Mouse (Mus musculus): Measurements from ENCODE around the gene Rbm42. TPM values are rescaled to one million over a fixed set of nuclear protein-coding genes. Genes with fewer than 3 reads are reported as not detected.

Gene Rbm42
- total RNA-seq (2022): 10 to 100 TPM; 35.6 to 41.1 (median 38.5) TPM

- peak; percentile 98 for DNase-seq (ENCODE audit: low spot score in 2 of 2)
These were observed at the start of gene Rbm42 for GRCm38 (mm10) chr7:30649591-30650540. Rbm42 (minus strand) TSS chr7:30650317.

DNA sequence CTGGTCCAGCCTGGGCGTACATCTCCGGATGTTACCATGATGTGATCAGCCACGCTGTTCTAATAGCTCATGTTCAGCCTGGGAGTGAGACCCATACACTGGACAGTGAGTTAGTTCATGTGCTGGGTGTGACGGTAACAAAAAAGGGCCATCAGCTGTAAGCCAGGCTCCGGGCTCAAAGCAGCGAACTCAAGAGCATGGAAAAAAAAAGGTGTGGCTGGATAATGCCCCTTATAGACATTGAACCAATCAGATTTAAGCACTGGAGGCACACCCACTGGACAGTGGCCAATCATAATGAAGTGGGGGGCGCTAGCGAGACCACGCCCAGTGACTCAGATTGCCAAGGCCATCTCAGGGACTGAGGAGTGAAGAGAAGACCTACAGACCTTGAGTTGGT lies 48.5 kb upstream of the Rbm42 start, which contains the start of gene 2200002J24Rik:
Gene 2200002J24Rik (plus strand): TSS at position 338 of the 400 bp plus-strand sequence.
- DNase-seq (ENCODE audit: low spot score in 2 of 2): no peak

DNA sequence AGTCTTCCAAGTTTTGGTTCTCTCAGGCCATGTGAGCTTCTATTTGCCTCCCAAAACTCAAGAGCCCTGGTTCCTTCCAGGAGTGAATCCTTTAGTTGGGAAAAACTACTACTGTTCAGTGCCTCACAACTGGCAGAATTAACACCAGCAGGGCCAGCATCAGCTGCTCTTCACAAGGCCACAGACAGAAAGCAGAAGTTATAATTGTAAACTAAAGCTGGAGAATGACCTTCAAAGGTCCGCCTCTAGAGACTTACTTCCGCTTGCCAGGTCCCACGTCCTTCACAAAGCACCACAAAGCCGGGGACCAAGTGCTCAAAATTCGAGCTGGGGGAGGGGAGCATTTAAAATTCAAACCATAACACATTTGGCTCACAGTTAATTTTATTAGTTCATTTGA lies 48.0 kb upstream of the Rbm42 start:
- no peak for DNase-seq (ENCODE audit: low spot score in 2 of 2)

GRCm38 (mm10) chr7:30688325-30688724 lies 38.2 kb upstream of the Rbm42 start:
- DNase-seq (ENCODE audit: low spot score in 2 of 2): no peak

GRCm38 (mm10) chr7:30683425-30683824 lies 33.3 kb upstream of the Rbm42 start:
- DNase-seq (ENCODE audit: low spot score in 2 of 2): no peak

DNA sequence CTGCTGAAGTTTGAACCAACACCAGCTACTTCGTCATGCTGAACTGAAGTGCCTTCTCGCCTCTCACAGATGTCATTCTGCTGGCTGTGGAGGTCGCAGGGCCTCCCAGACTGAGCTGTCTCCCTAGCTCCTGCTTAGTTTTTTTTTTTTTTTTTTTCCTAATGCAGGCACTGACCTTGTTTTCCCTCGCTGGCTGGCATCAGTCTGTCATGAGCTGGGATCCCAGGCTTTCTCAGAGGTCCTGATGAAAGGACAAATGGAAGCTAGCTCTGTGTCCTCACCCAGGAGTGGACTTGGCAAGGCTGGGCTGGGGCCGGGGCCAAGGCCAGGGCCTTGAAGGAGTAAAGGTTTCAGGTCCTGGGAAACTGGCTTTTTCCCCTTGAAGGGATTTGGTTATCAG lies 31.8 kb upstream of the Rbm42 start:
- peak; percentile 49 to 65 for DNase-seq (ENCODE audit: low spot score in 2 of 2)

- peak; percentile 20 to 27 for DNase-seq (ENCODE audit: low spot score in 2 of 2)
These were observed 28.3 kb upstream of the Rbm42 start for GRCm38 (mm10) chr7:30678263-30678975.

DNA sequence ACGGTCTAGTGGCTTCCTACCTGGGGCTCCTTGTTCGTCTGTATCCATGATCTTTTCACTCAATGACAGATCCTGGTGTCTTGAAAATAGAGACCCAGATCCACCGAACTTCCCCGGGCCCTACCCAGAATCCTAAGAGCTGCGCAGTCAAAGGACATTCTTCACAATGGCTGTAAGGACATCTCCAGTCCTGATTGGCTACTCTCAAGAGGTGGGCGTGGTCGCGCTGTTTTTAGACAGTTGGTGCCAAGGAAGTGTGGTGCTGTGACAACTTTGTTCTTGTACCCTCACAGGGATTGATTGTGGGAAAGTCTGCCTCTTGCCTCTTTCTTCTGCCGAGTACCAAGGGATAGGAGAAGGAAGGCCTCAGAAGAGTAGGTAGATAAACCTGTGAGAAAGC lies 21.4 kb upstream of the Rbm42 start, which contains the start of gene Pmis2:
Gene Pmis2 (minus strand): TSS at position 126 of the 400 bp plus-strand sequence.
- DNase-seq (ENCODE audit: low spot score in 2 of 2): no peak

GRCm38 (mm10) chr7:30669229-30669628 lies 19.1 kb upstream of the Rbm42 start:
- DNase-seq (ENCODE audit: low spot score in 2 of 2): no peak

GRCm38 (mm10) chr7:30665321-30665720 lies 15.2 kb upstream of the Rbm42 start:
- no peak for DNase-seq (ENCODE audit: low spot score in 2 of 2)

- peak; percentile 73 to 78 for DNase-seq (ENCODE audit: low spot score in 2 of 2)
These were observed 14.5 kb upstream of the Rbm42 start, which contains the start of gene Haus5 for GRCm38 (mm10) chr7:30664529-30665200. Haus5 (minus strand) TSS chr7:30664994.

- DNase-seq (ENCODE audit: low spot score in 2 of 2): no peak
These were observed 11.0 kb downstream of the Rbm42 start for GRCm38 (mm10) chr7:30639083-30639482.

DNA sequence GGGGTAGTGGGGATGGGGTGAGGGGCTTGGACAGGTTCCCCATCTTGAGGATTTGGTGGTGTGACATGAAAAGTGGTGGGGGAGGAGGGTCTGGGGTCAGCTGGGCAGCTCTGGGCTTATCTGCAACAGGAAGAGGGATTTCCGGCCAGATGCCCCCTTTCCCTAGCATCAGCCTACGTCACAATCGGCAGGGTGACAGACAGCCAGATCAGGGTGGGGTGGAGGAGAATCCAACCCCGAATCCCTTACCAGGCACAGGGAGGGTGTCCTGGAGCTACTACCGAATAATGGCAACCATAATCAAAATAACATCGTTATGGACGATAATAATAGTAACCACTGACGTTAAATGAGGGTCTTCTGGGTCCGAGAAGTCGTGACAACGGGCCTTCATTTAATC lies 13.7 kb downstream of the Rbm42 start:
- DNase-seq (ENCODE audit: low spot score in 2 of 2): no peak

DNA sequence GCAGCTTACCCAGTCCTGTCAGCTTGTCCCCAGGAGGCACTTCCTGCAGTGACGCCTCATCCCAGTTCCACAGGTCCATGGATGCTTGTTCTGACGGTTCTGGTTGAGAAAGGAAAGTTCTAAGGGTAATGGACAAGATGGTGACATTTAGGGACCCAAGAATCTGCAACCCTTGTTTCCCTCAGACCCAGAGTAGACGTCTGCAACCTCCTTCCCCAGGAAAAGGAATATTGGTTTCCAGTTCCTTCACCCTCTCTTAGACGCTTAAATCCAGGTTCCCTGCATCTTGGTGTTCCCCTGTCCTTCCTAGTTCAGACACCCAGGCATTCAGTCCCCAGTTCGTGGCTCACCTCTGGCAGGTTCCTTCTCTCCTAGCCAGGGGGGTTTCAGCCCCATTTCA lies 14.4 kb downstream of the Rbm42 start, which contains the start of gene Etv2:
Gene Etv2 (minus strand): TSS at position 101 of the 400 bp plus-strand sequence.
- DNase-seq (ENCODE audit: low spot score in 2 of 2): no peak

DNA sequence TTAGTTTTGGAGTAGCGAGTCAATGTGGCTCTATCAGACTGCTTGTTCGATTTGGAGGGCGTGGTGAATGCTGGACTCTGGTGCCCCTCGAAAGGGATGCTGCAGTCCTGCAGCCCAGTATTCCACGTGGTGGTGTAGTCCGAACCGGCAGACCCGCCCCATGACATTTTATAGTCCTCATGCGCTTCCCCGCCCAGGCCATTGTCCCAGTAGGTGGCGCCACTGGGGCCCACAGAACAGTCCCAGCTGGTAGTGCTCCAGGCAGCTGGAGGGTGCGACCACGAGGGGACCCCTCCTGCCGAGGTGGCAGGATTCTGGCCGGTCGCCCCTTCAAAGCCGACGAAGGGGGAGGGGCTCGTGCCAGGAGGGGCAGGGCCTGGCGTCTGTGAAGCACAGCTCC lies 15.5 kb downstream of the Rbm42 start:
- peak; percentile 9 to 10 for DNase-seq (ENCODE audit: low spot score in 2 of 2)

- DNase-seq (ENCODE audit: low spot score in 2 of 2): no peak
These were observed 16.2 kb downstream of the Rbm42 start for GRCm38 (mm10) chr7:30633762-30634412.

DNA sequence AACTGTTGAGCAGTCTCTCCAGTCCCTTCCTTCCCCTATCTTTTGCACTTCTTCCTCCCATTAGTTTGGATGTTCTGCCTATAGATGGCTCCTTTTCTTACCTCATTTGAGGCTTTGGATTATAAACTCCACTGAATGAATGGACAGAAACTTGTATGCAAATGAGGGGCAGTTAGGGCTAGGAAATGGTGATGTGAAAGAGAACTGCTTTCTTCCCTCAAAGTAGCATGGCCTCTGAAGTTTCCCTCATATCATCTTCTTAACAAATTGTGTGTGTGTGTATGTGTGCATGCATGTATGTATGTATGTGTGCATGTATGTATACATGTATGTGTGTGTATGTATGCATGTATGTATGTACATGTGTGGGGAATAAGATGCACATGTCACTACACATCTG lies 21.1 kb downstream of the Rbm42 start:
- DNase-seq (ENCODE audit: low spot score in 2 of 2): no peak

DNA sequence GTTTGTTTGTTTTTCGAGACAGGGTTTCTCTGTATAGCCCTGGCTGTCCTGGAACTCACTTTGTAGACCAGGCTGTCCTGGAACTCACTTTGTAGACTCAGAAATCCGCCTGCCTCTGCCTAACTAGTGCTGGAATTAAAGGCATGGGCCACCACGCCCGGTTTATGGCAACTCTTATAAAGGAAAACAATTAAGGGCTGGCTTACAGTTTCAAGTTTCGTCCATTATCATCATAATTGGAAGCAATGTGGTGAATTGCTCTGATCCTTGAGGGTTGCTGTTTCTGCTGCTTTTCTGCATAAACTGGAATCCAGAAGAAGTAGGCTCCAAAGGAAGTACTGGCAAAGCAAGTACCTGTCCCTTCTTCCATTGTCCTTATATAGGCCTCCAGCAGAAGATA lies 23.5 kb downstream of the Rbm42 start:
- no peak for DNase-seq (ENCODE audit: low spot score in 2 of 2)

- peak; percentile 70 to 81 for DNase-seq (ENCODE audit: low spot score in 2 of 2)
These were observed 24.4 kb downstream of the Rbm42 start, which contains the start of gene Cox6b1 for GRCm38 (mm10) chr7:30625530-30626384. Cox6b1 (minus strand) TSS chr7:30626151.

DNA sequence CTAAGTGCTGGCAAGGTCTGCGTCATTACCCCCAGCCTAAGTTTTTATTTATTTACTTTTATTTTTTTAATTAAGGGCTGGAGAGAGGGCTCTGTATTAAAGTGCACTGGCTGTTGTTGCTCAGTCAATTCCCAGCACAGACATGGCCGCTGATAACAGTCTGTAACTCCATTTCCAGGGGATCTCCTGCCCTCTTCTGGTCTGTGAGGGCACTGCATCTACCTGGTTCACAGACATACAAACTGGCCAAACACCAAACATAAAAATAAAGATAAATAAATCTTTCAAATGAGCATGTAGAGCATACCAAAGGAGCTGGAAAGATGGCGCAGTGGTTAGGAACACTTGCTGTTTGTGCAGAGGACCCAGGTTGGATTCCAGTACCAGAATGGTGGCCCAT lies 30.9 kb downstream of the Rbm42 start:
- no peak for DNase-seq (ENCODE audit: low spot score in 2 of 2)

Data from gastrocnemius, adult 8-10 months (tissue).